Mouse (Mus musculus) ES-E14 (cell line): ENCODE measurements around the gene Rufy4. TPM values are rescaled to one million over a fixed set of nuclear protein-coding genes. Genes with fewer than 3 reads are reported as not detected.

Experiments
- DNase-seq: peaks from one replicate; pipeline ENCODE4 v3.0.0-alpha.2; 2013; ENCODE audit warnings: low read depth, low spot score
- H3K27ac ChIP-seq: 2 replicates; pipeline ENCODE4 v1.5.1; 2012; ENCODE audit warnings: low read depth, mild to moderate bottlenecking, low read length, moderate library complexity, mixed read lengths; ENCODE audit not compliant: poor library complexity, insufficient read depth, severe bottlenecking
- H3K36me3 ChIP-seq: 2 replicates; pipeline ENCODE4 v1.6.1; 2012; ENCODE audit warnings: mild to moderate bottlenecking, low read length, moderate library complexity, mixed read lengths; ENCODE audit not compliant: control insufficient read depth, poor library complexity, insufficient read depth, severe bottlenecking
- H3K4me1 ChIP-seq, 2 experiments: fragments of 150-350 bp in 1 of 2; sonication (generic) in 1 of 2; 2 replicates each; pipeline ENCODE4 v1.6.1; 2012; ENCODE audit warnings: low read length in 2 of 2, mild to moderate bottlenecking in 1 of 2, mixed read lengths in 1 of 2; ENCODE audit not compliant: control insufficient read depth in 2 of 2, insufficient read depth in 2 of 2, poor library complexity in 1 of 2
- H3K4me3 ChIP-seq, 2 experiments: fragments of 150-350 bp in 1 of 2; sonication (generic) in 1 of 2; 2 replicates each; pipeline ENCODE4 v1.5.1; 2012; ENCODE audit warnings: low read length in 2 of 2, low read depth in 1 of 2, mild to moderate bottlenecking in 1 of 2, mixed read lengths in 1 of 2; ENCODE audit not compliant: insufficient read depth in 1 of 2, poor library complexity in 1 of 2, severe bottlenecking in 1 of 2
- H3K9ac ChIP-seq: 2 replicates; pipeline ENCODE4 v1.6.1; 2012; ENCODE audit warnings: low read depth, mild to moderate bottlenecking, low read length, mixed read lengths; ENCODE audit not compliant: poor library complexity, insufficient read depth, severe bottlenecking
- H3K9me3 ChIP-seq: fragments of 150-350 bp; sonication (generic); 2 replicates; pipeline ENCODE4 v1.6.1; 2012; ENCODE audit warnings: low read depth, mild to moderate bottlenecking, low read length; ENCODE audit not compliant: control insufficient read depth, insufficient read depth
- CHD2 ChIP-seq: IDR thresholded peaks from 2 replicates; pipeline ENCODE4 v1.6.1; 2014; ENCODE audit warnings: mild to moderate bottlenecking, low read depth, low read length, inconsistent platforms
- HCFC1 ChIP-seq: IDR thresholded peaks from 2 replicates; pipeline ENCODE4 v1.6.1; 2012; ENCODE audit warnings: low read length, inconsistent platforms, borderline replicate concordance; ENCODE audit not compliant: insufficient read depth
- MAFK ChIP-seq: IDR thresholded peaks from 2 replicates; pipeline ENCODE4 v1.6.1; 2014; ENCODE audit warnings: mild to moderate bottlenecking, low read depth, low read length, inconsistent platforms; ENCODE audit not compliant: insufficient read depth
- ZC3H11A ChIP-seq: IDR thresholded peaks from 2 replicates; pipeline ENCODE4 v1.6.1; 2012; ENCODE audit warnings: low read depth, mild to moderate bottlenecking, inconsistent platforms, low read length, borderline replicate concordance
- ZNF384 ChIP-seq: IDR thresholded peaks from 2 replicates; pipeline ENCODE4 v1.6.1; 2012; ENCODE audit warnings: low read depth, low read length, inconsistent platforms
- in situ Hi-C, 2 experiments: fragments of 600-800 bp; cut with MboI; formaldehyde crosslinking; loops; one replicate each; pipeline ENCODE4 v1.15.1; 2025; ENCODE audit warnings: low sequenced_read_pairs in 2 of 2, inconsistent platforms in 1 of 2; ENCODE audit not compliant: unreplicated experiment in 2 of 2
- total RNA-seq: library from RNA; depleted of rRNA; stranded (reverse); fragments of 300-350 nt; gene quantifications from 2 replicates; pipeline ENCODE4 v1.2.3, GENCODE M21; 2012

The Rufy4 gene
- total RNA-seq, 1 experiment = not detected

DNA sequence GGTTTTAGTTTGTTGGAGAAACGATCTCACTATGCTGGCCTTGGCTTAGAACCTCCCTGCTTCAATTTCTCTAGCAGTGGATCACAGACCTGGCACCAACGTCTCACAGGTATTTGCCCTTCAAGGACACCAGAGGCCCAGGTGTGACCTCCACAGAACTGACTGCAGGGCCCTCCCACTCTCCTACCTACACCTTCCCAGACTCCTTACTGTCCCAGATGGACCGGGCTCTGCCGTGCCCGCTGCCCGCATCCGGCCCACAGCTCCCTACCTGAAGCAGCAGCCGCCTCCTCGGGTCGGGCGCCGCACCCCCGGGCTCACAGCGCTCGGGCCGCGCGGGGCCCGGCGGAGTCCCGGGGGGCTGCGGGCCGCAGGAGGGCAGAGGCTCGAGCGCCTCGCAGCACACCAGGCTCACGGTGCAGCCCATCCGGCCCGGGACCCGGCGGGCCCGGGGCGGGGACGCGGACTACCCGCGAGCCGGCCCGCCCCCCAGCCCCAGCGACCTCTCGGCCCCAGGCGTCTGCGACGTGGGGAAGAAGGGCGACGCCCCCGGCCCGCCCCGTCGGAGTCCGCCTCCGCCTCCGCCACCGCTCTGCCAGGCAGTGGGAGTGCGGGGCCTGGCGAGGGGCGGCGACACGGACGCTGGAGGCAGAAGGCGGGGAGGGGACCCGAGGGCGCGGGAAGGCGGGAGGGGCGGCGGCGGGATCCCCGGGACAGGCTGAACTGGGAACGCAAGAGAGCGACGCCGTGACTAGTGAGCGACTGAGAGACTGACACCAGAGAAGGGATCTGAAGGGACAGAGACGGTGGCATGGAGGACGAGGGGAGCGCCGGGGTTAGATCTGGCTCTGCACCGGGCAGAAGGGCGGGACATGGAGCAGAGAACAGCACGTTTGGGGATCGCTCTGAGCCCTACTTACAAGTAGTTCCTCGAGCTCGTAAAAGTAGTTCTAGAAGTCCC, 1.0 kb upstream of the Rufy4 start, which contains the start of gene Tns1:
TSS of gene Tns1 (minus strand) at position 429 of the 961 bp plus-strand sequence.
- Histone ChIP-seq H3K9ac (peak within 1 kb of the TSS; percentile 62), H3K9me3 (no peaks in the 10 kb centered on the region), H3K36me3 (no peaks in the 10 kb centered on the region), H3K4me3 (peak within 1 kb of the TSS; percentile 61 to 69), H3K4me1 (peaks cover 0 to 2% of the 10 kb centered on the region in 2 experiments; a peak in 1 of 4 replicates), H3K27ac (no peak within 1 kb of the TSS)
- in situ Hi-C loops = no loop called here
- no peak for DNase-seq
- no peak for TF ChIP-seq ZC3H11A
- TF ChIP-seq CHD2 = no peak
- no peak for TF ChIP-seq ZNF384
- TF ChIP-seq MAFK = no peak
- no peak for TF ChIP-seq HCFC1

- DNase-seq = no peak
- no peak overlapping the region for H3K27ac ChIP-seq
- no peak overlapping the region for H3K9ac ChIP-seq
- H3K4me3 ChIP-seq = no peak overlapping the region
- in situ Hi-C loops = no loop called here
- no peak for TF ChIP-seq ZNF384
- TF ChIP-seq MAFK = no peak
- TF ChIP-seq ZC3H11A = no peak
- TF ChIP-seq HCFC1 = no peak
- TF ChIP-seq CHD2 = no peak
- H3K36me3 ChIP-seq = no peaks in the 10 kb centered on the region
- no peaks in the 10 kb centered on the region for H3K4me1 ChIP-seq
- H3K9me3 ChIP-seq = no peaks in the 10 kb centered on the region
These were observed 5.7 kb downstream of the Rufy4 start for GRCm38 (mm10) chr1:74130883-74131659.

DNA sequence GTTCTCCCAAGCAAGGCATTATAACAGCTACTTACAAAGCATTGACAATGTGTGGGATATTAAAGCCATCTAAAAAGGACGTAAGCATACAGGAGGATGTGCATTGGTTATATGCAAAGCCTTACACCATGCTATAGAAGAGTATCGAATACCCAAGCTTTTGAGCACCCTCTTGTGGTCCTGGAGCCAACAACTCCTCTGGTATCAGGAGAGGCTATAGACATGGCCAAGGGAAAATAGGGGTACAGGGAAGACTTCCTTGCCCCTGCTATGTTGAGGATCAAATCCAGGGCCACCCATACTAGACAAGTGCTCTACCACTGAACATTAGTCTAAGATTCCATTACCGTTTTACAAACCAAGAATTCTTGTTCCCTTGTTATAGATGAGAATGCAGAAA, 6.7 kb downstream of the Rufy4 start:
- DNase-seq = no peak
- TF ChIP-seq MAFK (no peak), ZNF384 (no peak), CHD2 (no peak), ZC3H11A (no peak), HCFC1 (no peak)
- no peaks in the 10 kb centered on the region for H3K36me3 ChIP-seq
- no peak overlapping the region for H3K9ac ChIP-seq
- H3K9me3 ChIP-seq = no peaks in the 10 kb centered on the region
- H3K4me3 ChIP-seq = no peak overlapping the region
- in situ Hi-C loops = no loop called here
- no peak overlapping the region for H3K27ac ChIP-seq
- H3K4me1 ChIP-seq = no peaks in the 10 kb centered on the region

DNA sequence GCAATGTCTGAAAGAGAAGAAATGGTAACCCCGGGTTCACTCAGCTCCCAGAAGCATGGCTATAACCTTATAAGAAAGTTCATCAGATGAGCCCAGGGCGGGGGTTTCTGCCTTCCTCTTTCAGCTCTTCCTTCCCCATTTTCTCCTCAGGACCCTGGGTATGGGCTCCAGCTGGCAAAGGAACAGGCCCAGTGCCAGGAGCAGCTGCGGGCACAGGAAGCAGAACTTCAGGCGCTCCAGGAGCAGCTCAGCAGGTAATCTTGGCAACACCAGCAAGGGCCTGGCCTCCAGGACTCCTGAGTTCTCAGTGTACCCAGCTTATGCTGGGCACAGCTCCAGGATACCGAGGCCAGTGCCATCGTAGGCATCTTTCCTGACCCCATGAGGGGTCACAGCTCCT, 8.6 kb downstream of the Rufy4 start:
- Histone ChIP-seq H3K9me3 (no peaks in the 10 kb centered on the region), H3K27ac (no peak overlapping the region), H3K4me3 (no peak overlapping the region), H3K4me1 (no peaks in the 10 kb centered on the region), H3K9ac (no peak overlapping the region), H3K36me3 (no peaks in the 10 kb centered on the region)
- no peak for DNase-seq
- in situ Hi-C loops = no loop called here
- TF ChIP-seq ZNF384 = no peak
- no peak for TF ChIP-seq HCFC1
- TF ChIP-seq CHD2 = no peak
- TF ChIP-seq ZC3H11A = no peak
- no peak for TF ChIP-seq MAFK
